Mouse (Mus musculus) cerebellum, adult 2 months (tissue): ENCODE results near the gene Eif4a2.
"Not testable (repeated sequence)": the region's sequence is repeated elsewhere in the genome, so short reads cannot be mapped to it uniquely, and the experiment has no call there.

Experiments used
- CTCF ChIP-seq: fragments of 200-500 bp; IDR thresholded peaks from 2 replicates; pipeline ENCODE4 v1.5.1; 2011; ENCODE audit warnings: low read depth, mild to moderate bottlenecking, control low read depth, low read length, moderate library complexity, borderline replicate concordance; ENCODE audit not compliant: insufficient read depth
- POLR2A ChIP-seq: fragments of 200-500 bp; IDR thresholded peaks from 2 replicates; pipeline ENCODE4 v1.6.1; 2011; ENCODE audit warnings: low read length, control low read depth, borderline replicate concordance; ENCODE audit not compliant: insufficient read depth

GRCm38 (mm10) chr16:23097290-23098104 is 9.7 kb upstream of the Eif4a2 start:
- TF ChIP-seq CTCF, POLR2A: not testable (repeated sequence)
